Mouse (Mus musculus) CD4-positive, CD25-positive, alpha-beta regulatory T cell, adult 9 weeks (primary cell): ENCODE results near the gene Col16a1. TPM values are rescaled to one million over a fixed set of nuclear protein-coding genes. Genes with fewer than 3 reads are reported as not detected.

Experiments used
- polyA plus RNA-seq: library from polyadenylated mRNA; unstranded; fragments of 100-300 nt; shearing (Covaris generic); gene quantifications from one replicate; pipeline ENCODE4 v1.2.1, GENCODE M21; 2017

Col16a1 gene
- polyA plus RNA-seq = 2.3 TPM

GRCm38 (mm10) chr4:130047331-130048202, at the start of gene Col16a1:
TSS of gene Col16a1 (plus strand) at chr4:130047840.

GRCm38 (mm10) chr4:130102111-130102651, 54.5 kb downstream of the Col16a1 start, which contains the start of gene Pef1:
TSS of gene Pef1 (plus strand) at chr4:130102558.

GRCm38 (mm10) chr4:130139214-130139492, 91.5 kb downstream of the Col16a1 start, which contains the start of gene Hcrtr1:
TSS of gene Hcrtr1 (minus strand) at chr4:130139359.

Other genes with a start within 250 kb of the Col16a1 start
- gene Ptp4a2, start 236.6 kb upstream of the Col16a1 start, polyA plus RNA-seq = 247 TPM
- not detected for gene Spocd1, start 118.6 kb upstream of the Col16a1 start, polyA plus RNA-seq
- gene Adgrb2, start 63.0 kb upstream of the Col16a1 start, polyA plus RNA-seq = not detected
- 70.6 TPM for gene Pef1, start 54.7 kb downstream of the Col16a1 start, polyA plus RNA-seq
- not detected for gene Hcrtr1, start 91.5 kb downstream of the Col16a1 start, polyA plus RNA-seq
- not detected for gene Tinagl1, start 127.3 kb downstream of the Col16a1 start, polyA plus RNA-seq
- gene Gm853, start 174.6 kb downstream of the Col16a1 start, polyA plus RNA-seq = not detected
- gene Serinc2, start 231.4 kb downstream of the Col16a1 start, polyA plus RNA-seq = not detected